Mouse (Mus musculus): ENCODE measurements around the gene B230104I21Rik. TPM values are rescaled to one million over a fixed set of nuclear protein-coding genes. Genes with fewer than 3 reads are reported as not detected.

The B230104I21Rik gene
- polyA plus RNA-seq, 1 experiment: not detected

GRCm38 (mm10) chr4:154310576-154311262 is 25.2 kb upstream of the B230104I21Rik start:
- H3K4me3 ChIP-seq (ENCODE audit: insufficient read depth, low read depth, low read length): no peak overlapping the region
- TF ChIP-seq POLR2A (IDR thresholded peaks at IDR 0.05; ENCODE audit: low read depth, low read length) (no peak), CTCF (conservative IDR thresholded peaks at IDR 0.05; ENCODE audit: insufficient read depth, insufficient read length, low read depth, low read length) (no peak)
- no peak for DNase-seq
- H3K27ac ChIP-seq (ENCODE audit: insufficient read depth, low read depth, low read length): no peak overlapping the region
- 66% methylated on average over 9 of the region's 9 CpGs for WGBS
- H3K27me3 ChIP-seq (replicated peaks; ENCODE audit: control insufficient read depth, insufficient read depth, low read length): no peaks in the 10 kb centered on the region
- H3K4me1 ChIP-seq (ENCODE audit: control insufficient read depth, insufficient read depth, low read length): no peaks in the 10 kb centered on the region
- H3K36me3 ChIP-seq (ENCODE audit: control insufficient read depth, insufficient read depth, low read length): no peaks in the 10 kb centered on the region

GRCm38 (mm10) chr4:154312143-154312812 is 23.6 kb upstream of the B230104I21Rik start:
- Histone ChIP-seq H3K36me3 (ENCODE audit: control insufficient read depth, insufficient read depth, low read length) (no peaks in the 10 kb centered on the region), H3K4me3 (ENCODE audit: insufficient read depth, low read depth, low read length) (no peak overlapping the region), H3K27me3 (replicated peaks; ENCODE audit: control insufficient read depth, insufficient read depth, low read length) (no peaks in the 10 kb centered on the region), H3K4me1 (ENCODE audit: control insufficient read depth, insufficient read depth, low read length) (no peaks in the 10 kb centered on the region), H3K27ac (ENCODE audit: insufficient read depth, low read depth, low read length) (no peak overlapping the region)
- WGBS: 93% methylated on average over 2 of the region's 2 CpGs
- DNase-seq: no peak
- TF ChIP-seq CTCF (conservative IDR thresholded peaks at IDR 0.05; ENCODE audit: insufficient read depth, insufficient read length, low read depth, low read length): no peak
- TF ChIP-seq POLR2A (IDR thresholded peaks at IDR 0.05; ENCODE audit: low read depth, low read length): no peak

DNA sequence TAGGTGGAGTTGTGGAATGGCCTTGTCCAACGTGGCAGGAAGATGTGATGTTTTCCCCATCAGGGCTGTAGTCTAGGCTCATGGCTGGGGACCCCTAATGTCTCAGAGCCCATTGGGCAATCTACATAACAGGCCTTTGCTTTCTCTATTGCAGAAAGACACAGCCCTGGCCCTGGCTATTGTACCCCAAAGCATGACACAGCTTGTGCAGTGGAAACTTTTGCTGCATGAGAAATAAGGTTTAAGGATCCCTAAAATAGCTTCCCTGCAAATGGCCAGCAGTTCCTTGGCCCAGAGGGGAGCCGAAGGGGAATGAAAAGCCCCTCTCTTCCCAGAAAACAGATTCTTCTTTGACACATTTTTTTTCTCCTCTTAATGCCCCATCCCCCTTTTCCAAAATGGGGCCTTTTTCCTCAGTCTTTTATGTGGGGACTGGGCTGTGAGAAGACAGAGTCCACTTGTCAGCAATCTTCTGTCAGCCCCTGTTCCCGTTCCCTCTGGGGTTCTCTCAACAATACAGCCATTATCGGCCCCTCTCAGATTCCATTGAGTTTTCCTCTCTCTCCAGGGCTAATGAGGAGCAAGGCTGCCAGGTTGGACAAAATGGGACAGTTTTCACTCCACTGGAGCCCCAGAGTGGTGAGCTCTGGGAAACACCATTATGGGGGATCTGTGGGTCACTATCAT is 22.8 kb upstream of the B230104I21Rik start:
- DNase-seq: no peak
- TF ChIP-seq POLR2A (IDR thresholded peaks at IDR 0.05; ENCODE audit: low read depth, low read length) (no peak), CTCF (conservative IDR thresholded peaks at IDR 0.05; ENCODE audit: insufficient read depth, insufficient read length, low read depth, low read length) (no peak)
- 67% methylated on average over 4 of the region's 4 CpGs for WGBS

DNA sequence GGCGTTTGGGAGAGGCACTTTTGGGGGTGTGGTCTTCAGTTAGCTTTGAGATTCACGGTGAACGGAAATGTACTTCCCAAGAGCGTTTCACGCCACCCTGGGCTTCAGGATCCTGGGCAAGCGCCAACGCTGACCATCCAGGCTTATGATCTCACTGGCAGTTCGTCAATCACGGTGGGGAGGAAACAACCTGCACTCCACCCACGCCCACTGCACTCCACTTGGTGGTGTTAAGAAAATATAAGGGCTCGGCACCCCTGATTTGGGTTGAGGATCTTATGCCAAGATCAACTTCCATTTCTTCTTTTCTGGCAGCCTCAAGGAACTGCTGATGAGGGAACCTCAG is 22.3 kb upstream of the B230104I21Rik start:
- no peak for DNase-seq
- 69% methylated on average over 11 of the region's 11 CpGs for WGBS
- Histone ChIP-seq H3K27me3 (replicated peaks; ENCODE audit: control insufficient read depth, insufficient read depth, low read length) (no peaks in the 10 kb centered on the region), H3K36me3 (ENCODE audit: control insufficient read depth, insufficient read depth, low read length) (no peaks in the 10 kb centered on the region), H3K4me3 (ENCODE audit: insufficient read depth, low read depth, low read length) (no peak overlapping the region), H3K4me1 (ENCODE audit: control insufficient read depth, insufficient read depth, low read length) (no peaks in the 10 kb centered on the region), H3K27ac (ENCODE audit: insufficient read depth, low read depth, low read length) (no peak overlapping the region)
- TF ChIP-seq CTCF (conservative IDR thresholded peaks at IDR 0.05; ENCODE audit: insufficient read depth, insufficient read length, low read depth, low read length) (no peak), POLR2A (IDR thresholded peaks at IDR 0.05; ENCODE audit: low read depth, low read length) (no peak)

More for the DNA sequence above, 22.8 kb upstream of the B230104I21Rik start:
- Histone ChIP-seq H3K4me3 (ENCODE audit: insufficient read depth, low read depth, low read length) (no peak overlapping the region), H3K4me1 (ENCODE audit: control insufficient read depth, insufficient read depth, low read length) (no peaks in the 10 kb centered on the region), H3K27me3 (replicated peaks; ENCODE audit: control insufficient read depth, insufficient read depth, low read length) (no peaks in the 10 kb centered on the region), H3K27ac (ENCODE audit: insufficient read depth, low read depth, low read length) (no peak overlapping the region), H3K36me3 (ENCODE audit: control insufficient read depth, insufficient read depth, low read length) (no peaks in the 10 kb centered on the region)

- TF ChIP-seq CTCF (conservative IDR thresholded peaks at IDR 0.05; ENCODE audit: insufficient read depth, insufficient read length, low read depth, low read length): no peak
- no peaks in the 10 kb centered on the region for H3K4me1 ChIP-seq (ENCODE audit: control insufficient read depth, insufficient read depth, low read length)
These were observed 10.5 kb upstream of the B230104I21Rik start for GRCm38 (mm10) chr4:154325410-154325809.

GRCm38 (mm10) chr4:154328431-154328830 is 7.5 kb upstream of the B230104I21Rik start:
- Histone ChIP-seq H3K36me3 (ENCODE audit: control insufficient read depth, insufficient read depth, low read length) (no peaks in the 10 kb centered on the region), H3K27me3 (replicated peaks; ENCODE audit: control insufficient read depth, insufficient read depth, low read length) (no peaks in the 10 kb centered on the region), H3K4me3 (ENCODE audit: insufficient read depth, low read depth, low read length) (no peak overlapping the region), H3K4me1 (ENCODE audit: control insufficient read depth, insufficient read depth, low read length) (no peaks in the 10 kb centered on the region), H3K27ac (ENCODE audit: insufficient read depth, low read depth, low read length) (no peak overlapping the region)
- no peak for TF ChIP-seq CTCF (conservative IDR thresholded peaks at IDR 0.05; ENCODE audit: insufficient read depth, insufficient read length, low read depth, low read length)
- TF ChIP-seq POLR2A (IDR thresholded peaks at IDR 0.05; ENCODE audit: low read depth, low read length): no peak
- no peak for DNase-seq
- WGBS: 8% methylated on average over 20 of the region's 20 CpGs

More at GRCm38 (mm10) chr4:154325410-154325809, 10.5 kb upstream of the B230104I21Rik start:
- no peaks in the 10 kb centered on the region for H3K36me3 ChIP-seq (ENCODE audit: control insufficient read depth, insufficient read depth, low read length)
- no peak overlapping the region for H3K4me3 ChIP-seq (ENCODE audit: insufficient read depth, low read depth, low read length)
- 71% methylated on average over 4 of the region's 4 CpGs for WGBS
- no peaks in the 10 kb centered on the region for H3K27me3 ChIP-seq (replicated peaks; ENCODE audit: control insufficient read depth, insufficient read depth, low read length)
- DNase-seq: no peak
- no peak overlapping the region for H3K27ac ChIP-seq (ENCODE audit: insufficient read depth, low read depth, low read length)

- no peak overlapping the region for H3K27ac ChIP-seq (ENCODE audit: insufficient read depth, low read depth, low read length)
These were observed 7.1 kb upstream of the B230104I21Rik start for GRCm38 (mm10) chr4:154328836-154329235.

More at GRCm38 (mm10) chr4:154328836-154329235, 7.1 kb upstream of the B230104I21Rik start:
- Histone ChIP-seq H3K36me3 (ENCODE audit: control insufficient read depth, insufficient read depth, low read length) (no peaks in the 10 kb centered on the region), H3K4me1 (ENCODE audit: control insufficient read depth, insufficient read depth, low read length) (no peaks in the 10 kb centered on the region), H3K27me3 (replicated peaks; ENCODE audit: control insufficient read depth, insufficient read depth, low read length) (no peaks in the 10 kb centered on the region), H3K4me3 (ENCODE audit: insufficient read depth, low read depth, low read length) (no peak overlapping the region)
- WGBS: 8% methylated on average over 6 of the region's 6 CpGs
- DNase-seq: peak; percentile 70
- TF ChIP-seq POLR2A (IDR thresholded peaks at IDR 0.05; ENCODE audit: low read depth, low read length) (no peak), CTCF (conservative IDR thresholded peaks at IDR 0.05; ENCODE audit: insufficient read depth, insufficient read length, low read depth, low read length) (peak; percentile 74)

All from kidney, adult 2 months (tissue).